Mouse (Mus musculus) urinary bladder, postnatal 25 days (tissue): ENCODE results near the gene Rhod.
"Not testable (repeated sequence)": the region's sequence is repeated elsewhere in the genome, so short reads cannot be mapped to it uniquely, and the experiment has no call there.

Source experiments
- DNase-seq: peaks from one replicate; pipeline ENCODE4 v3.0.0; 2022; ENCODE audit warnings: low spot score

Gene Rhod

GRCm38 (mm10) chr19:4439161-4439801 lies at the start of gene Rhod:
TSS of gene Rhod (minus strand) at chr19:4439432.
- peak; percentile 77 for DNase-seq

- DNase-seq: no peak
These were observed 48.6 kb upstream of the Rhod start for GRCm38 (mm10) chr19:4487877-4488276.

GRCm38 (mm10) chr19:4485006-4485405 lies 45.8 kb upstream of the Rhod start:
- no peak for DNase-seq

GRCm38 (mm10) chr19:4482111-4482859 lies 43.1 kb upstream of the Rhod start:
- no peak for DNase-seq

GRCm38 (mm10) chr19:4481326-4481725 lies 42.1 kb upstream of the Rhod start:
- no peak for DNase-seq

GRCm38 (mm10) chr19:4480041-4480440 lies 40.8 kb upstream of the Rhod start:
- DNase-seq: no peak

- no peak for DNase-seq
These were observed 38.9 kb upstream of the Rhod start for GRCm38 (mm10) chr19:4478190-4478516.

- peak; percentile 54 for DNase-seq
These were observed 38.3 kb upstream of the Rhod start, which contains the start of gene Syt12 for GRCm38 (mm10) chr19:4477345-4478189. TSS of gene Syt12 (minus strand) at chr19:4477447.

GRCm38 (mm10) chr19:4476601-4477257 lies 37.5 kb upstream of the Rhod start:
- peak; percentile 30 for DNase-seq

GRCm38 (mm10) chr19:4475224-4475925 lies 36.1 kb upstream of the Rhod start:
- DNase-seq: no peak

- no peak for DNase-seq
These were observed 35.5 kb upstream of the Rhod start for GRCm38 (mm10) chr19:4474739-4475138.

GRCm38 (mm10) chr19:4473549-4473948 lies 34.3 kb upstream of the Rhod start:
- no peak for DNase-seq

- no peak for DNase-seq
These were observed 29.1 kb upstream of the Rhod start for GRCm38 (mm10) chr19:4468363-4468762.

- no peak for DNase-seq
These were observed 25.4 kb upstream of the Rhod start for GRCm38 (mm10) chr19:4464666-4465065.

- no peak for DNase-seq
These were observed 22.7 kb upstream of the Rhod start for GRCm38 (mm10) chr19:4461981-4462380.

GRCm38 (mm10) chr19:4456227-4456626 lies 17.0 kb upstream of the Rhod start:
- DNase-seq: peak; percentile 55

GRCm38 (mm10) chr19:4455071-4455800 lies 16.0 kb upstream of the Rhod start:
- no peak for DNase-seq

- not testable (repeated sequence) for DNase-seq
These were observed 14.8 kb upstream of the Rhod start for GRCm38 (mm10) chr19:4454040-4454439.

- DNase-seq: no peak
These were observed 13.3 kb upstream of the Rhod start for GRCm38 (mm10) chr19:4452525-4452924.

- DNase-seq: no peak
These were observed 12.7 kb upstream of the Rhod start for GRCm38 (mm10) chr19:4451965-4452364.

- DNase-seq: no peak
These were observed 11.9 kb upstream of the Rhod start for GRCm38 (mm10) chr19:4451098-4451497.
